20 mouse cellular contexts compared by ENCODE assay signal in genomic region chr6:90374647-90375046, GRCm38 (mm10). TPM values are rescaled to one million over a fixed set of nuclear protein-coding genes. Genes with fewer than 3 reads are reported as not detected.
DNase-seq lines count a peak whose midpoint lies in the region; ATAC-seq and TF ChIP-seq lines count a peak whose summit lies in the region.
"Had no signal": no experiment of that assay in that cellular context is flagged by ENCODE, and none has a peak within 500 bp of the region (broad histone marks: within the 10 kb centered on the region; RNA-seq: fewer than 3 reads in every experiment).

No protein-coding gene starts in this region.

- ATAC-seq in liver, embryonic 14.5 days (ENCODE audit: insufficient read depth) = peak; percentile 93
- ATAC-seq in megakaryocyte progenitor cell, adult 5-6 weeks (replicated peaks; ENCODE audit: poor library complexity) = peak; percentile 70
- ATAC-seq: forebrain, embryonic 13.5 days had no signal

- H3K4me3 ChIP-seq in heart, embryonic 10.5 days = no peak overlapping the region
- no peak overlapping the region for H3K4me3 ChIP-seq in lung, adult 2 months (replicated peaks; ENCODE audit: extremely low read depth, low read depth, low read length)
- no peak overlapping the region for H3K4me3 ChIP-seq in liver, embryonic 14.5 days (ENCODE audit: insufficient read depth in 1 of 2, low read depth in 2 of 2, low read length in 2 of 2)
- H3K4me3 ChIP-seq: embryonic facial prominence, embryonic 15.5 days; forebrain, embryonic 13.5 days; gastrocnemius, adult 2 months; heart, adult 2 months; neural tube, embryonic 12.5 days had no signal

- peaks cover 27% of the 10 kb centered on the region for H3K4me1 ChIP-seq in heart, embryonic 10.5 days
- peaks cover 12% of the 10 kb centered on the region for H3K4me1 ChIP-seq in lung, adult 2 months (ENCODE audit: control insufficient read depth, insufficient read depth, low read length)
- peaks cover 29 to 38% of the 10 kb centered on the region in 2 experiments for H3K4me1 ChIP-seq in liver, embryonic 14.5 days (replicated peaks; ENCODE audit: control insufficient read depth in 2 of 2, insufficient read depth in 2 of 2, low read length in 1 of 2)

- TF ChIP-seq EP300 in liver, embryonic 14.5 days (IDR thresholded peaks at IDR 0.05; ENCODE audit: low read depth) = peak; percentile 93

- peak overlapping the region; percentile 41 for H3K4me2 ChIP-seq in liver, embryonic 14.5 days (ENCODE audit: low read depth)
- H3K4me2 ChIP-seq: embryonic facial prominence, embryonic 15.5 days; forebrain, embryonic 13.5 days; neural tube, embryonic 12.5 days had no signal

- TF ChIP-seq CTCF in lung, adult 2 months (IDR thresholded peaks at IDR 0.05; ENCODE audit: insufficient read depth, low read length) = no peak
- no peak for TF ChIP-seq CTCF in liver, embryonic 14.5 days (IDR thresholded peaks at IDR 0.05; ENCODE audit: low read depth)

- peaks cover 64% of the 10 kb centered on the region for H3K36me3 ChIP-seq in heart, embryonic 10.5 days
- H3K36me3 ChIP-seq in liver, embryonic 14.5 days (replicated peaks; ENCODE audit: control insufficient read depth, insufficient read depth, low read depth) = peaks cover 35% of the 10 kb centered on the region

- H3K9me3 ChIP-seq in heart, embryonic 10.5 days = no peaks in the 10 kb centered on the region
- no peaks in the 10 kb centered on the region for H3K9me3 ChIP-seq in liver, embryonic 14.5 days (ENCODE audit: control insufficient read depth, low read length)
- H3K9me3 ChIP-seq: embryonic facial prominence, embryonic 15.5 days; forebrain, embryonic 13.5 days; neural tube, embryonic 12.5 days had no signal

- peak overlapping the region; percentile 2; the same call in 1 of the 2 replicates for H3K9ac ChIP-seq in liver, embryonic 14.5 days (replicated peaks)
- H3K9ac ChIP-seq: embryonic facial prominence, embryonic 15.5 days; forebrain, embryonic 13.5 days; neural tube, embryonic 12.5 days had no signal

- H3K27ac ChIP-seq in heart, embryonic 10.5 days = no peak overlapping the region
- peak overlapping the region; percentile 58 for H3K27ac ChIP-seq in liver, embryonic 14.5 days
- H3K27ac ChIP-seq: embryonic facial prominence, embryonic 15.5 days; forebrain, embryonic 13.5 days; gastrocnemius, adult 2 months; heart, adult 2 months; neural tube, embryonic 12.5 days had no signal

- no peak for TF ChIP-seq POLR2A in lung, adult 2 months (IDR thresholded peaks at IDR 0.05; ENCODE audit: borderline replicate concordance, extremely low read depth, low read depth, low read length)

- WGBS in heart, embryonic 10.5 days = 50% methylated on average over 4 of the region's 4 CpGs
- 59% methylated on average over 4 of the region's 4 CpGs for WGBS in lung, adult 2 months
- WGBS in liver, embryonic 14.5 days (ENCODE audit: insufficient replicate concordance) = 15% methylated on average over 4 of the region's 4 CpGs

- no peaks in the 10 kb centered on the region for H3K27me3 ChIP-seq in heart, embryonic 10.5 days (ENCODE audit: insufficient read depth, poor library complexity, severe bottlenecking)
- H3K27me3 ChIP-seq in liver, embryonic 14.5 days (ENCODE audit: control insufficient read depth, insufficient read depth, low read length) = no peaks in the 10 kb centered on the region
- H3K27me3 ChIP-seq: embryonic facial prominence, embryonic 15.5 days; forebrain, embryonic 13.5 days; neural tube, embryonic 12.5 days had no signal

- DNase-seq in heart, postnatal 4 days = peak; percentile 21
- no peak for DNase-seq in heart, embryonic 10.5 days (ENCODE audit: low spot score)
- DNase-seq in lung, adult 18-20 months = peak; percentile 29 to 39
- DNase-seq in lung, adult 2 months = no peak
- peak; percentile 75 to 79 (median 78) for DNase-seq in liver, embryonic 14.5 days (ENCODE audit: low read depth in 3 of 3, low spot score in 3 of 3)
- no peak for DNase-seq in Muller cell, postnatal 12 days (ENCODE audit: inconsistent ontology term)
- DNase-seq in T-cell, adult 2 months (ENCODE audit: low spot score) = no peak
- DNase-seq: adrenal gland, postnatal 14 days; cerebellum, adult 2 months; gastrocnemius, adult 2 months; heart, adult 2 months; thymus, postnatal 4 days had no signal

RNA-seq across cellular contexts. Expression of gene Zxdc, which starts 5.4 kb away (rescaled TPM):
- total RNA-seq in heart, postnatal 4 days (2021) = 10 to 100 TPM; 17.4 to 18.6 TPM
- 5.3 and 5.5 TPM in 2 replicates for polyA plus RNA-seq in heart, embryonic 10.5 days (2016; fragmentation: Nextera tagmentation; extraction: Ambion mirVana)
- 20.3 and 37.6 TPM in 2 replicates for polyA plus RNA-seq in lung, adult 2 months (2012; rRNA removed)
- 3.0 and 3.3 TPM in 2 replicates for polyA plus RNA-seq in liver, embryonic 14.5 days (2012; rRNA removed)
- 3.0 and 3.9 TPM in 2 replicates for polyA plus RNA-seq in liver, embryonic 14.5 days (2014; fragmentation: Nextera tagmentation; extraction: Ambion mirVana)
- total RNA-seq in megakaryocyte progenitor cell, adult 5-6 weeks (2015) = 11.1 and 11.8 TPM in 2 replicates
- total RNA-seq in megakaryocyte progenitor cell, adult 5-6 weeks (2017) = 8.7 and 9.6 TPM in 2 replicates

RNA-seq across cellular contexts. Expression of gene Uroc1, which starts 41.6 kb away (rescaled TPM):
- total RNA-seq in heart, postnatal 4 days (2021) = not detected
- 0.21 TPM in 1 of 2 replicates, not detected in the other for polyA plus RNA-seq in heart, embryonic 10.5 days (2016; fragmentation: Nextera tagmentation; extraction: Ambion mirVana)
- polyA plus RNA-seq in lung, adult 2 months (2012; rRNA removed) = 0.08 and 0.12 TPM in 2 replicates
- polyA plus RNA-seq in liver, embryonic 14.5 days (2012; rRNA removed) = 14.6 and 17.5 TPM in 2 replicates
- 9.6 and 11.5 TPM in 2 replicates for polyA plus RNA-seq in liver, embryonic 14.5 days (2014; fragmentation: Nextera tagmentation; extraction: Ambion mirVana)
- not detected in 2 replicates for total RNA-seq in megakaryocyte progenitor cell, adult 5-6 weeks (2015)
- not detected in 2 replicates for total RNA-seq in megakaryocyte progenitor cell, adult 5-6 weeks (2017)
- total RNA-seq: gastrocnemius, adult 2 months; heart, adult 2 months; heart, postnatal 25 days; layer of hippocampus, postnatal 25 days; midbrain, postnatal 0 days had no signal
- polyA plus RNA-seq: cerebellum, adult 2 months; forebrain, embryonic 13.5 days; heart, adult 2 months; midbrain, postnatal 0 days; neural tube, embryonic 12.5 days had no signal

RNA-seq across cellular contexts. Expression of gene Chst13, which starts 49.7 kb away (rescaled TPM):
- not detected for total RNA-seq in heart, postnatal 4 days (2021)
- polyA plus RNA-seq in heart, embryonic 10.5 days (2016; fragmentation: Nextera tagmentation; extraction: Ambion mirVana) = 0.44 and 1.6 TPM in 2 replicates
- polyA plus RNA-seq in lung, adult 2 months (2012; rRNA removed) = 0.28 and 0.53 TPM in 2 replicates
- 9.0 and 9.1 TPM in 2 replicates for polyA plus RNA-seq in liver, embryonic 14.5 days (2012; rRNA removed)
- polyA plus RNA-seq in liver, embryonic 14.5 days (2014; fragmentation: Nextera tagmentation; extraction: Ambion mirVana) = 14.3 and 14.6 TPM in 2 replicates
- 17.3 and 20.7 TPM in 2 replicates for total RNA-seq in megakaryocyte progenitor cell, adult 5-6 weeks (2015)
- 10.9 and 11.3 TPM in 2 replicates for total RNA-seq in megakaryocyte progenitor cell, adult 5-6 weeks (2017)
- total RNA-seq: gastrocnemius, adult 2 months; heart, adult 2 months; heart, postnatal 25 days; layer of hippocampus, postnatal 25 days; midbrain, postnatal 0 days had no signal
- polyA plus RNA-seq: cerebellum, adult 2 months; forebrain, embryonic 13.5 days; limb, embryonic 11.5 days; neural tube, embryonic 12.5 days had no signal

RNA-seq across cellular contexts. Expression of gene Cfap100, which starts 54.0 kb away (rescaled TPM):
- not detected for total RNA-seq in heart, postnatal 4 days (2021)
- polyA plus RNA-seq in heart, embryonic 10.5 days (2016; fragmentation: Nextera tagmentation; extraction: Ambion mirVana) = 0.12 TPM in 1 of 2 replicates, not detected in the other
- polyA plus RNA-seq in lung, adult 2 months (2012; rRNA removed) = 5.6 and 8.0 TPM in 2 replicates
- polyA plus RNA-seq in liver, embryonic 14.5 days (2012; rRNA removed) = 0.01 and 0.18 TPM in 2 replicates
- polyA plus RNA-seq in liver, embryonic 14.5 days (2014; fragmentation: Nextera tagmentation; extraction: Ambion mirVana) = 0.06 TPM in 1 of 2 replicates, not detected in the other
- total RNA-seq in megakaryocyte progenitor cell, adult 5-6 weeks (2015) = not detected in 2 replicates
- total RNA-seq in megakaryocyte progenitor cell, adult 5-6 weeks (2017) = not detected in 2 replicates

Comparison
In these comparisons a context has a peak if more than half of its experiments do, and no peak if none do; other contexts are left out.
1. DNase-seq: peak in heart, postnatal 4 days (single experiment), lung, adult 18-20 months (2 of 2) and liver, embryonic 14.5 days (3 of 3); none in heart, embryonic 10.5 days (single experiment), lung, adult 2 months (single experiment), Muller cell, postnatal 12 days (single experiment) and T-cell, adult 2 months (single experiment).